Comparison of ENCODE assay signal across 22 mouse cellular contexts in genomic region chr5:100042467-100042866, GRCm38 (mm10). TPM values are rescaled to one million over a fixed set of nuclear protein-coding genes. Genes with fewer than 3 reads are reported as not detected.
DNase-seq lines count a peak whose midpoint lies in the region; ATAC-seq and TF ChIP-seq lines count a peak whose summit lies in the region.
"Had no signal": no experiment of that assay in that cellular context is flagged by ENCODE, and none has a peak within 500 bp of the region (broad histone marks: within the 10 kb centered on the region; RNA-seq: fewer than 3 reads in every experiment).

No protein-coding gene starts in this region.

- TF ChIP-seq EP300 in lung, postnatal 0 days (IDR thresholded peaks at IDR 0.05): 0 out of 2 replicates have a peak, but pooled peaks have one; percentile 25

- no peak overlapping the region for H3K27ac ChIP-seq in lung, postnatal 0 days (ENCODE audit: low read length)
- H3K27ac ChIP-seq in small intestine, adult 2 months (ENCODE audit: insufficient read depth, low read depth, low read length): peak overlapping the region; percentile 88
- H3K27ac ChIP-seq: gastrocnemius, adult 2 months; heart, adult 2 months; hindbrain, embryonic 14.5 days; left cerebral cortex, adult 2 months; limb, embryonic 12.5 days; liver, embryonic 15.5 days; stomach, embryonic 15.5 days had no signal

- H3K36me3 ChIP-seq in lung, postnatal 0 days (ENCODE audit: insufficient read depth, low read length): no peaks in the 10 kb centered on the region
- peaks cover 2% of the 10 kb centered on the region; the same call in 1 of the 2 replicates for H3K36me3 ChIP-seq in small intestine, adult 2 months (ENCODE audit: control insufficient read depth, insufficient read depth, low read length)
- H3K36me3 ChIP-seq: stomach, embryonic 15.5 days had no signal

- no peak for TF ChIP-seq CTCF in lung, postnatal 0 days (IDR thresholded peaks at IDR 0.05)
- no peak for TF ChIP-seq CTCF in small intestine, adult 2 months (IDR thresholded peaks at IDR 0.05; ENCODE audit: extremely low read depth, insufficient read length, insufficient replicate concordance, low read depth, low read length)

- no peak overlapping the region for H3K4me2 ChIP-seq in lung, postnatal 0 days (replicated peaks; ENCODE audit: low read depth, low read length)
- H3K4me2 ChIP-seq: heart, embryonic 12.5 days; hindbrain, embryonic 14.5 days; limb, embryonic 12.5 days; liver, embryonic 15.5 days; stomach, embryonic 15.5 days had no signal

- TF ChIP-seq POLR2A in small intestine, adult 2 months (IDR thresholded peaks at IDR 0.05; ENCODE audit: low read depth, low read length): no peak

- peaks cover 15% of the 10 kb centered on the region for H3K4me1 ChIP-seq in lung, postnatal 0 days (ENCODE audit: insufficient read depth, low read depth, low read length)
- H3K4me1 ChIP-seq in small intestine, adult 2 months (ENCODE audit: control insufficient read depth, insufficient read depth, insufficient read length, low read length): peaks cover 21% of the 10 kb centered on the region

- 64% methylated on average over 8 of the region's 8 CpGs for WGBS in lung, postnatal 0 days
- 48% methylated on average over 8 of the region's 8 CpGs for WGBS in small intestine, adult 2 months

- H3K27me3 ChIP-seq in lung, postnatal 0 days (replicated peaks; ENCODE audit: insufficient read depth, low read length): no peaks in the 10 kb centered on the region
- H3K27me3 ChIP-seq in small intestine, adult 2 months (ENCODE audit: control insufficient read depth, insufficient read depth, low read length): no peaks in the 10 kb centered on the region
- H3K27me3 ChIP-seq: heart, embryonic 12.5 days; limb, embryonic 12.5 days; liver, embryonic 15.5 days; stomach, embryonic 15.5 days had no signal

- H3K9ac ChIP-seq in lung, postnatal 0 days (replicated peaks; ENCODE audit: low read depth): no peak overlapping the region
- H3K9ac ChIP-seq: heart, embryonic 12.5 days; hindbrain, embryonic 14.5 days; limb, embryonic 12.5 days; liver, embryonic 15.5 days; stomach, embryonic 15.5 days had no signal

- no peak overlapping the region for H3K4me3 ChIP-seq in lung, postnatal 0 days (ENCODE audit: low read depth, low read length)
- H3K4me3 ChIP-seq in small intestine, adult 2 months (ENCODE audit: low read depth, low read length): no peak overlapping the region
- H3K4me3 ChIP-seq: erythroblast, embryonic 14.5 days; gastrocnemius, adult 2 months; heart, adult 2 months; heart, embryonic 12.5 days; left cerebral cortex, adult 2 months; limb, embryonic 12.5 days; liver, embryonic 15.5 days; stomach, embryonic 15.5 days had no signal

- no peak for ATAC-seq in lung, postnatal 0 days
- ATAC-seq: forebrain, embryonic 16.5 days had no signal

- DNase-seq in adrenal gland, postnatal 14 days: peak; percentile 49
- DNase-seq in adrenal gland, postnatal 10 days: no peak
- DNase-seq in lung, postnatal 0 days (ENCODE audit: low spot score): peak; percentile 66
- no peak for DNase-seq in lung, postnatal 10 days
- DNase-seq in ZHBTc4 (ENCODE audit: low read depth, low spot score): peak; percentile 49
- DNase-seq in right cerebral cortex, postnatal 4 days: no peak
- DNase-seq: cerebellum, adult 2 months; cerebellum, postnatal 14 days; gastrocnemius, adult 2 months; heart, adult 2 months; heart, postnatal 4 days; kidney, postnatal 25 days; midbrain, embryonic 14.5 days had no signal

- H3K9me3 ChIP-seq in lung, postnatal 0 days (ENCODE audit: low read length): no peaks in the 10 kb centered on the region
- H3K9me3 ChIP-seq: heart, embryonic 12.5 days; limb, embryonic 12.5 days; liver, embryonic 15.5 days; stomach, embryonic 15.5 days had no signal

RNA-seq across cellular contexts. Expression of gene Enoph1, which starts 2.7 kb away (rescaled TPM):
- 25.3 and 29.6 TPM in 2 replicates for total RNA-seq in adrenal gland, postnatal 14 days (2021)
- total RNA-seq in adrenal gland, postnatal 10 days (2021): 10 to 100 TPM; 23.2 to 29.4 TPM
- 27.9 and 29.6 TPM in 2 replicates for polyA plus RNA-seq in lung, postnatal 0 days (2015; fragmentation: Nextera tagmentation; extraction: Ambion mirVana)
- polyA plus RNA-seq in small intestine, adult 2 months (2012; rRNA removed): 14.4 and 33.9 TPM in 2 replicates

RNA-seq across cellular contexts. Expression of gene Hnrnpdl, which starts 3.0 kb away (rescaled TPM):
- total RNA-seq in adrenal gland, postnatal 14 days (2021): 110 and 137 TPM in 2 replicates
- total RNA-seq in adrenal gland, postnatal 10 days (2021): 100 to 1,000 TPM in 1 of 2 experiments, 10 to 100 TPM in 1; 96.1 to 145 TPM
- polyA plus RNA-seq in lung, postnatal 0 days (2015; fragmentation: Nextera tagmentation; extraction: Ambion mirVana): 59.5 and 70.9 TPM in 2 replicates
- polyA plus RNA-seq in small intestine, adult 2 months (2012; rRNA removed): 14.4 and 41.0 TPM in 2 replicates

Comparison
In these comparisons a context has a peak if more than half of its experiments do, and no peak if none do; other contexts are left out.
1. DNase-seq: peak in adrenal gland, postnatal 14 days (single experiment), lung, postnatal 0 days (single experiment) and ZHBTc4 (single experiment); none in adrenal gland, postnatal 10 days (single experiment), lung, postnatal 10 days (single experiment) and right cerebral cortex, postnatal 4 days (single experiment).